Mouse (Mus musculus) liver, embryonic 15.5 days (tissue): Measurements from ENCODE around the gene Odc1. TPM values are rescaled to one million over a fixed set of nuclear protein-coding genes. Genes with fewer than 3 reads are reported as not detected.

ENCODE experiments used
- ATAC-seq: fragments of 200-750 bp; cut with Nextera tagmentation; 2 replicates; pipeline ENCODE4 v1.8.0; 2017; ENCODE audit warnings: moderate number of reproducible peaks, mild to moderate bottlenecking, moderate library complexity; ENCODE audit not compliant: insufficient read depth
- H3K27ac ChIP-seq: fragments of 300-500 bp; sonication (generic); replicated peaks from 2 replicates; pipeline ENCODE4 v1.5.1; 2015; ENCODE audit warnings: mild to moderate bottlenecking, inconsistent platforms
- H3K27me3 ChIP-seq: fragments of 300-500 bp; sonication (generic); 2 replicates; pipeline ENCODE4 v1.6.1; 2015; ENCODE audit warnings: mild to moderate bottlenecking, inconsistent platforms
- H3K36me3 ChIP-seq: fragments of 300-500 bp; sonication (generic); replicated peaks from 2 replicates; pipeline ENCODE4 v1.6.1; 2015; ENCODE audit warnings: moderate library complexity, mild to moderate bottlenecking, inconsistent platforms
- H3K4me1 ChIP-seq: fragments of 300-500 bp; sonication (generic); replicated peaks from 2 replicates; pipeline ENCODE4 v1.6.1; 2015; ENCODE audit warnings: inconsistent platforms
- H3K4me2 ChIP-seq: fragments of 300-500 bp; sonication (generic); 2 replicates; pipeline ENCODE4 v1.6.1; 2015; ENCODE audit warnings: moderate library complexity, mild to moderate bottlenecking, inconsistent platforms
- H3K4me3 ChIP-seq: fragments of 300-500 bp; sonication (generic); replicated peaks from 2 replicates; pipeline ENCODE4 v1.5.1; 2015; ENCODE audit warnings: mild to moderate bottlenecking, inconsistent platforms
- H3K9ac ChIP-seq: fragments of 300-500 bp; sonication (generic); 2 replicates; pipeline ENCODE4 v1.6.1; 2015; ENCODE audit warnings: moderate library complexity, mild to moderate bottlenecking, inconsistent platforms
- H3K9me3 ChIP-seq: fragments of 300-500 bp; sonication (generic); replicated peaks from 2 replicates; pipeline ENCODE4 v1.6.1; 2016; ENCODE audit warnings: inconsistent platforms
- WGBS: fragments of 180-500 bp; shearing (Covaris S2); methylation state at CpG from one replicate; pipeline ENCODE4 v1.1.7; 2015; ENCODE audit warnings: mixed read lengths; ENCODE audit not compliant: insufficient replicate concordance; 5-methylcytosine and 5-hydroxymethylcytosine counted together
- polyA plus RNA-seq: library from polyadenylated mRNA; unstranded; fragments of >200 nt; fragmentation: Nextera tagmentation; extraction: Ambion mirVana; gene quantifications from 2 replicates; pipeline ENCODE4 v1.2.1, GENCODE M21; 2015

Odc1 gene
- polyA plus RNA-seq, 1 experiment from 2014 or later: 404 TPM

- no peak overlapping the region for H3K4me3 ChIP-seq
- peak overlapping the region; percentile 21; the same call in 1 of the 2 replicates for H3K27ac ChIP-seq
- WGBS: 33% methylated on average over 3 of the region's 3 CpGs
- H3K4me1 ChIP-seq: peaks cover 17% of the 10 kb centered on the region
- H3K9ac ChIP-seq: no peak overlapping the region
- peaks cover 4% of the 10 kb centered on the region; the same call in 1 of the 2 replicates for H3K27me3 ChIP-seq
- H3K4me2 ChIP-seq: peak overlapping the region; percentile 16; the same call in 1 of the 2 replicates
- H3K36me3 ChIP-seq: no peaks in the 10 kb centered on the region
- H3K9me3 ChIP-seq: no peaks in the 10 kb centered on the region
- ATAC-seq: peak; percentile 98
These were observed 20.9 kb downstream of the Odc1 start for GRCm38 (mm10) chr12:17565393-17566045.

- no peak overlapping the region for H3K4me2 ChIP-seq
- no peak overlapping the region for H3K9ac ChIP-seq
- H3K9me3 ChIP-seq: no peaks in the 10 kb centered on the region
- WGBS: 53% methylated on average over 1 of the region's 1 CpGs
- no peaks in the 10 kb centered on the region for H3K36me3 ChIP-seq
- no peak overlapping the region for H3K4me3 ChIP-seq
- H3K27ac ChIP-seq: no peak overlapping the region
- ATAC-seq: no peak
- peaks cover 17% of the 10 kb centered on the region for H3K4me1 ChIP-seq
- H3K27me3 ChIP-seq: peaks cover 4% of the 10 kb centered on the region; the same call in 1 of the 2 replicates
These were observed 21.4 kb downstream of the Odc1 start for GRCm38 (mm10) chr12:17566046-17566408.

GRCm38 (mm10) chr12:17568564-17568963 lies 24.0 kb downstream of the Odc1 start:
- no peak overlapping the region for H3K4me2 ChIP-seq
- no peak for ATAC-seq
- no peak overlapping the region for H3K4me3 ChIP-seq
- peaks cover 4% of the 10 kb centered on the region; the same call in 1 of the 2 replicates for H3K27me3 ChIP-seq
- 58% methylated on average over 10 of the region's 10 CpGs for WGBS
- no peak overlapping the region for H3K9ac ChIP-seq
- H3K36me3 ChIP-seq: no peaks in the 10 kb centered on the region
- no peak overlapping the region for H3K27ac ChIP-seq
- no peaks in the 10 kb centered on the region for H3K9me3 ChIP-seq
- peaks cover 17% of the 10 kb centered on the region for H3K4me1 ChIP-seq

- Histone ChIP-seq H3K9ac (no peak overlapping the region), H3K4me1 (peaks cover 9% of the 10 kb centered on the region; the same call in 1 of the 2 replicates), H3K4me2 (no peak overlapping the region), H3K4me3 (no peak overlapping the region), H3K27ac (no peak overlapping the region), H3K27me3 (peaks cover 12% of the 10 kb centered on the region; the same call in 1 of the 2 replicates), H3K9me3 (no peaks in the 10 kb centered on the region), H3K36me3 (no peaks in the 10 kb centered on the region)
- WGBS: 55% methylated on average over 4 of the region's 4 CpGs
- ATAC-seq: no peak
These were observed 30.0 kb downstream of the Odc1 start for GRCm38 (mm10) chr12:17574591-17574990.

GRCm38 (mm10) chr12:17575156-17575910 lies 30.7 kb downstream of the Odc1 start:
- H3K27me3 ChIP-seq: peaks cover 12% of the 10 kb centered on the region; the same call in 1 of the 2 replicates
- 52% methylated on average over 5 of the region's 5 CpGs for WGBS
- H3K4me3 ChIP-seq: no peak overlapping the region
- H3K9ac ChIP-seq: no peak overlapping the region
- ATAC-seq: no peak
- peaks cover 9% of the 10 kb centered on the region; the same call in 1 of the 2 replicates for H3K4me1 ChIP-seq
- H3K9me3 ChIP-seq: no peaks in the 10 kb centered on the region
- no peak overlapping the region for H3K4me2 ChIP-seq
- H3K36me3 ChIP-seq: no peaks in the 10 kb centered on the region
- H3K27ac ChIP-seq: no peak overlapping the region

GRCm38 (mm10) chr12:17576041-17576440 lies 31.4 kb downstream of the Odc1 start:
- Histone ChIP-seq H3K9me3 (no peaks in the 10 kb centered on the region), H3K27me3 (peaks cover 12% of the 10 kb centered on the region; the same call in 1 of the 2 replicates), H3K9ac (no peak overlapping the region), H3K27ac (no peak overlapping the region), H3K4me2 (no peak overlapping the region), H3K4me3 (no peak overlapping the region), H3K4me1 (peaks cover 9% of the 10 kb centered on the region; the same call in 1 of the 2 replicates), H3K36me3 (no peaks in the 10 kb centered on the region)
- ATAC-seq: no peak
- WGBS: 26% methylated on average over 6 of the region's 6 CpGs

- Histone ChIP-seq H3K27ac (no peak overlapping the region), H3K4me3 (no peak overlapping the region), H3K27me3 (peaks cover 12% of the 10 kb centered on the region; the same call in 1 of the 2 replicates), H3K4me1 (peaks cover 9% of the 10 kb centered on the region; the same call in 1 of the 2 replicates), H3K36me3 (no peaks in the 10 kb centered on the region), H3K4me2 (no peak overlapping the region), H3K9ac (no peak overlapping the region), H3K9me3 (no peaks in the 10 kb centered on the region)
- ATAC-seq: peak; percentile 47; the same call in 1 of the 2 replicates
- WGBS: 25% methylated on average over 4 of the region's 4 CpGs
These were observed 34.0 kb downstream of the Odc1 start for GRCm38 (mm10) chr12:17578601-17579000.

- WGBS: 54% methylated on average over 6 of the region's 6 CpGs
These were observed 36.4 kb downstream of the Odc1 start for GRCm38 (mm10) chr12:17581001-17581400.

GRCm38 (mm10) chr12:17582406-17582805 lies 37.8 kb downstream of the Odc1 start:
- H3K4me2 ChIP-seq: no peak overlapping the region
- no peak overlapping the region for H3K27ac ChIP-seq
- no peak for ATAC-seq
- 0 out of 2 replicates have a peak, but pooled peaks cover 9% of the 10 kb centered on the region for H3K27me3 ChIP-seq
- H3K4me1 ChIP-seq: peaks cover 9% of the 10 kb centered on the region; the same call in 1 of the 2 replicates
- H3K9ac ChIP-seq: no peak overlapping the region
- H3K9me3 ChIP-seq: no peaks in the 10 kb centered on the region
- H3K4me3 ChIP-seq: no peak overlapping the region
- no peaks in the 10 kb centered on the region for H3K36me3 ChIP-seq
- WGBS: 90% methylated on average over 4 of the region's 4 CpGs

More at GRCm38 (mm10) chr12:17581001-17581400, 36.4 kb downstream of the Odc1 start:
- H3K27me3 ChIP-seq: peaks cover 12% of the 10 kb centered on the region; the same call in 1 of the 2 replicates
- H3K27ac ChIP-seq: no peak overlapping the region
- no peak overlapping the region for H3K4me2 ChIP-seq
- H3K9ac ChIP-seq: no peak overlapping the region
- H3K9me3 ChIP-seq: no peaks in the 10 kb centered on the region
- no peak overlapping the region for H3K4me3 ChIP-seq
- peaks cover 9% of the 10 kb centered on the region; the same call in 1 of the 2 replicates for H3K4me1 ChIP-seq
- no peaks in the 10 kb centered on the region for H3K36me3 ChIP-seq
- ATAC-seq: no peak

GRCm38 (mm10) chr12:17583860-17584259 lies 39.3 kb downstream of the Odc1 start:
- Histone ChIP-seq H3K36me3 (no peaks in the 10 kb centered on the region), H3K4me2 (no peak overlapping the region), H3K9ac (no peak overlapping the region), H3K27me3 (no peaks in the 10 kb centered on the region), H3K4me1 (peaks cover 4% of the 10 kb centered on the region; the same call in 1 of the 2 replicates), H3K27ac (no peak overlapping the region), H3K4me3 (no peak overlapping the region), H3K9me3 (no peaks in the 10 kb centered on the region)
- ATAC-seq: no peak
- 35% methylated on average over 3 of the region's 3 CpGs for WGBS

- no peak overlapping the region for H3K4me2 ChIP-seq
- 54% methylated on average over 3 of the region's 3 CpGs for WGBS
- no peaks in the 10 kb centered on the region for H3K4me1 ChIP-seq
- ATAC-seq: no peak
- H3K36me3 ChIP-seq: no peaks in the 10 kb centered on the region
- no peaks in the 10 kb centered on the region for H3K27me3 ChIP-seq
- H3K27ac ChIP-seq: no peak overlapping the region
- H3K9ac ChIP-seq: no peak overlapping the region
- H3K9me3 ChIP-seq: no peaks in the 10 kb centered on the region
- no peak overlapping the region for H3K4me3 ChIP-seq
These were observed 41.4 kb downstream of the Odc1 start for GRCm38 (mm10) chr12:17586011-17586410.
